Mouse (Mus musculus) cerebral cortex, adult 2 months (tissue): ENCODE data around the gene Mcu.

Experiments used
- WGBS: fragments of 180-500 bp; shearing (Covaris S2); methylation state at CpG from one replicate; pipeline ENCODE4 v1.1.7; 2018; 5-methylcytosine and 5-hydroxymethylcytosine counted together

Mcu gene

DNA sequence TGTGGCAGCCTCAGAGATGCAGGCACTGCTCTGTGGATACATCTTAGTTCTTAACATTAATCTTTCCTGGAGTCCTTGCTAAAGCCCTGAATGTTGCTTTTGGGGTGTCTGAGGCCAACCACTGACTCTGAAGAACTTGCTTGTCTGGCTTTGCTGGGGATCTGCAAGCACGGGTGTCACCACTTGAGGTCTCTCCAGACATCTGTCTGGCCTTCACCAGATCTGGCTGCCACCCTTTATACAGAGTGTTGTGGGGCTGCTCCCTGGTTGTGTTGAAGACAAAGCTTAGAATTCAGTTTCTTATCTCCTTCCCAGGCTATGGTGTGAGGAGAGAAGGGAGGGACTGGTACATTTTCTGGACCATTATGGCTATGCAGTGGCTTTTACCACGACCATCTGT lies 122.4 kb downstream of the Mcu start:
- 21% methylated on average over 2 of the region's 2 CpGs for WGBS

DNA sequence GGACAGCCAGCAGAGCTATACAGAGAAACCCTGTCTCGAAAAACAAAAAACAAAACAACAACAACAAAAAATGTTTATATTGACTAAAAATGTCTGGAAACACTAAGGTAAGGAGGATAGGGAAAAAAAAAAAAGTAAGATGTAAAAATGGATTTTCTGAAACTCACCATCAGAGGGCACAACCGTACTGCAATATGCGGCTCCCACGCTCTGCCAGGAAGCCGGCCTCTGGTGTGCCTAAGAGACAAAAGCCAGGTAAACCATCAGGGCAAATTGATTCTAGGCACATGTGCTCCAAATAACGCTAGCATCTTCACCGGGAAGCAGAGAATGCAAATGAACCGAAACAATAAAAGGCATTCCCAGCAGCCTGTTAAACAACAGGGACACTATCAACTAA lies 125.6 kb downstream of the Mcu start:
- WGBS = 60% methylated on average over 8 of the region's 8 CpGs

DNA sequence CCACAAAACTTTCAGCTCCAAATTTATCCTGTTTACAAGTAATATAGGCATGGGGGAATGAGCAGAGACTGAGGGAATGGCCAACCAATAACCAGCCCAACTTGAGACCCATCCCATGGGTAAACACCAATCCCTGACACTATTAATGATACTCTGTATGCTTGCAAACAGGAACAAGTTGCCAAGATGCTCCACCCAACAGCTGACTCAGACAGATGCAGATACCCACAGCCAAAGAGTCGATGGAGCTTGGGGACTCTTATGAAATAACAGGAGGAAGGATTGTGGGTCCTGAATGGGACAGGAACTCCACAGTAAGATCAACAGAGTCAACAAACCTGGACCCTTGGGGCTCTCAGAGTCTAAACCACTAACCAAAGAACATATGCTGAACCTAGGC lies 127.1 kb downstream of the Mcu start:
- 66% methylated on average over 1 of the region's 1 CpGs for WGBS

DNA sequence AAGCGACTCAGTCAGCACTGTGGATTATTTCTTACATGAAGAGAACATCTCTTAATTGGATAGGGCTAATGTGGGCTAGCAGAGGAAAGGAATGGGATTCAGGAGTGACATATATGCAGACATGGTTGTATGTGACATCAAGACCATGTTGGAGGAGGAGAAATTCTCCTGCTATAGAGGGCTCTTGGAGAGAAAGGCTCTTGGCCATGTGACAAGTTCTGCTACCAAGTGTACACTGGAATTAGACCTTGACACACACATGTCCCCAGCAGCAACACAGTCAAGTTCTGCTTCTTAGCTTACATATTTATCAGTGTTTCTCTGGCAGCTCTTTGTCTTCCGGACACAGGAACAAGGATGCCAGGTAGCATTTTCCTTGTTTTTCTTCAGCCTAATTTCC lies 129.1 kb downstream of the Mcu start:
- WGBS = 86% methylated on average over 2 of the region's 2 CpGs

DNA sequence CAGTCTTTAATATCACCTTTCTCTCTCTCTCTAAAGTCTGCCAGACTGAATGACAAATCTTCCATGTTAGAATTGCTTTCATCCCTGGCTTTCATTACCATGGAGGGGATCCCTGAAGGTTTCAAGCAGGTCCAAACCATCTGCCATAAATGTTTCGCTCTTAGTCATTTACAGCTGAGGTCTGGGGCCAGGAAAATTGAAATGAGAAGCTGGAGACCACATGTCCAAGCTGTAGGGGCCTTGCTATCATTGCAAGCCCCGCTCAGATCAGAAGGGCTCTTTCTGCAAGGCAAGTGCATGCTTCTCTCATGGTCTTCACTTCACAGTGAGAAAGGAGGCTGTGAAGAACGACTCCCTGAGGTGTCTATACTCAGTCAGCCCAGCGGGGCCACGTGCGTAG lies 132.2 kb downstream of the Mcu start:
- WGBS = 93% methylated on average over 6 of the region's 6 CpGs

DNA sequence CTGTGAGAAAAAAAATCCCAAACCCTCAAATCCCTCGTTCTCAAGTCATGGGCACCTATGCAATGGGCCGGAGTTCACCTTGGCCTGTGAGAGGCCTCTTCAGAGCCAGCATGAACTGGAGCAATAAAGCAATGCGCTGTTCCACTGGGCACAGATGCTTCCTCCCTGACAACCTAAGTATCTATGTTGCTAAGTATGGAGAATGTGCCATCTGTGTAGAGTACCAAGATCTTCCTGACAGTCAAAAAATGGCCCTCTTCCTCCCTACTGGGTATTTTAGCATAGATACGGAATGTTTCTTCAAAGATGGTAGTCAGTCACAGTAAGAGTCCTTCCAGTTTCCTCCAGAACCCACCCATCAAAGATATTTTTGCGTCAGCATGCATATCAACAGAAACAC lies 135.1 kb downstream of the Mcu start:
- WGBS = 60% methylated on average over 5 of the region's 5 CpGs

DNA sequence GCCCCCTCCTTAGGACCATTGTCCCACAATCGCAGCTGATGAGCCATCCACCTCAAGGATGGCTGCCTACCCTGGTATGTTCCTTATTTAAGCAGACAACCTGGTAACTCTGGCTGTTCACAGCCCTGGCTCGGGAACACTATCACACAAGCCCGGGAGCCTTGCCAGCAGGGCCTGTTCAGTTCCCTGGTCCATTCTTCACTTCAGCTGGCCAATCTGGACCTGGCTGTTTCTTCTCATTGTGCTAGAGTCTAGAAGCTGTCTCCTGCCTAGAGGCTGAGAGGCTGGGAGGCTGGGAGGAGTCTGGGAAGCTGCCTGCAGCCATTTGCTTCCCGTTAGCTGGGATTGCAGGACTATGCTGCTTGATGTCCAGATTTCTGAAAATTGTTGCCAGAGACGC lies 146.0 kb downstream of the Mcu start:
- 58% methylated on average over 5 of the region's 5 CpGs for WGBS

DNA sequence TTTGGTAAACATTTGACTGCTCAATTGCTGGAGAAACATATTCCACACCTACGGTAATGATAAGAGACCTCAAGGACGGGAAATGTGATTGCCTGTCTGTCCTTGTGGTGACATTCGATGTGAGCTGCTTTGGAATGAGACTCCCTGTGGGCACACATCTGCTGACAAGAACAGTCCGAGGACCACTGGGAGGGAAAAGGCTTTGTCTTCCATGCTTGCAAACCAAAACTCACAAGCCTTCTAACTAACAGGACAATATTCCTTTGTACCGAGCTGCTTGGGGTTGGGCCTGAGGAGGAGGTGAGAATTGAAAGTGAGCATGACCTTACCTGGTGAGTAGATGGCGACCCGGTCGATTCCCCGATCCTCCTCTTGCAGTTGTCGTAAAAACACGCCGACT lies 149.2 kb downstream of the Mcu start:
- 95% methylated on average over 12 of the region's 12 CpGs for WGBS

DNA sequence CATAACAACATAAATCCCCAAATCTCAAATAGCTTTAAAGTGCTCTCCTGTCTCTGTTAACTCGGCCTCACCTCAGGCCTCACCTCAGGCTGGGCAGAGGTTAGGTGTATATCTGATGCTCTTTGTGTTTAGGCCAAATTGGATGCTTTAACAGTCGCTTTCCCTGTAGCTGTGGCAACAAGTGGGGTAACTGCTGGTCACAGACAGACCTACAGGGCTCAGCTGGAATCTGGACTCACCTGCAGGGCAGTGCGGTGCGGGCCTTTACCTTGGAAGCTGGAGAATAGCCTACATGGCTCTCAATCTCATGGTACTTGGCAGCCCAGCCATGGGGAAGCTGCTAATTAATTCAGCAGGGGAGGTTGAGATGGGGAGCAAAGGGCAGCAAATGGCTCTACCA lies 149.9 kb downstream of the Mcu start:
- WGBS = 96% methylated on average over 4 of the region's 4 CpGs

DNA sequence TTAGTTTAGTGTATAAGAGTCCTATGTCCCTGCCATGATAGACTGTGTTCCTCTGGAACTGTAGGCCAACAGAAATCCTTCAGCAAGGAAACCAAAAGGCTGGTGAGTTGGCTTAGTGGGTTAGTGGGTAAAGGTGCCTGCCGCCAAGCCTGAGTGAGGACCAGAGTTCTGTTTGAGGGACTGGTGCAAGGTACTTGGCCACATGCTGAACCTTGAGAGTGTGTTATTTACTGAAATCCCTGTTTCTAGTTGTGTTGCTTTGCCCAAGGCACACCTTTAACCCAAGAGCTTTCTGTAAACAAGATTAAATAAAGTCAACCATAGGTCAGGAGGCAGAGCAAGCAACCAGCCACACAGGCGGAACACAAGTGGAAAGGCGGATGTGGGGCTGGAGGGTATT lies 150.9 kb downstream of the Mcu start:
- 82% methylated on average over 3 of the region's 3 CpGs for WGBS

DNA sequence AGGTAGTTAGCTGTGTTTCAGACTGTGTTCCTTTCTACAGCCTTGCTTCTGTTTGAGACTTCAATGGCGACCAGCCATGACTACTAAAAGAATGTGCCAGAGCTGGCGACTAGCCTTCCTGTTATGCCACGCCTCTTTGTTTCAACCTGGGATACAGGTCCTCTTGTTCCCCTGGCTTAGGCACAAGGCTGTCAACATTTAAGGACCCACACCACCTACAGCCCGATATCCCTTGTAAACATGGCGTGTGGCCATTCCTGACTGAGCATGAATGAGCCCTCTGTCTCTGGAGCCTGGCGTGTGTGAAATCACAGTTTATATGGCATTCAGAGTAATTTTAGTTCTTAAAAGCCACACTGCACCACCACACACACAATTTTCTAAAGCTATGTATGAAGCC lies 154.2 kb downstream of the Mcu start:
- 55% methylated on average over 6 of the region's 6 CpGs for WGBS

DNA sequence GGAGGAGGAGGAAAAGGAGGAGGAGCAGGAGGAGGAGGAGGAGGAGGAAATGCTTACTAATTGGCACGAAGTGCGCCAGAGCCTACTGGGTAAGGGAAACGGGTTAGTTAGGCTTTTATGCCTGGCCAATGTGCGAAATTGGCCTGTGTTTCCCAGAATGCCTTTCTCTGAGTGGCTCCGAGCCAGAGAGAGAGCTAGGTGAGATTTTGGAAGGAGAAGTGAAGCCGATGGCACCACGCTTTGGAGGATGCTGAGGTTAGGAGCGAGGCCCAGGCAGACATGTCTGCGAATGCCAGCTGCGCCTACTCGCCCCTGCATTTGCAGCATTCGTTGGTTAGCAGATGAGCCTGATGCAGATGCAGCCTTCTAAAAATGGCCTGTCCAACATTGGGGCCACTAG lies 156.7 kb downstream of the Mcu start:
- WGBS = 55% methylated on average over 12 of the region's 12 CpGs

DNA sequence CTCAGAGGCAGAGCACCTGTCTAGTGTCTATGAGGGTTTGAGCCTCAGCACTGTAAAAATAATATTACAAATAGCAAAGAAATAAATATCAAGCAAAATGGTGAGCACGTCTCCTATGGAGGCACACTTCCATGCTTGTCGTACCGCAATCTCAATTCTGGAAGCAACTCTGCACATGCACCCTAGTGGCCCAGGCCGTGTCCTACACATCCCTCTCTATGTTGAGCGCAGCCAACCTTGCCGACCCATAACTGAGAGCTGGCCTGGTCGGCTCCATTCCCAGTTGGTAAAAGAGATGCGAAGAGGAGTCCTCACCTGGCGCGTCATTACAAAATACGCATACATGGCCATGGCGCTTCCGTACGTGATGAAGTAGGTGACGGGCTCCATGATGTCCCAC lies 161.9 kb downstream of the Mcu start:
- 96% methylated on average over 15 of the region's 15 CpGs for WGBS

DNA sequence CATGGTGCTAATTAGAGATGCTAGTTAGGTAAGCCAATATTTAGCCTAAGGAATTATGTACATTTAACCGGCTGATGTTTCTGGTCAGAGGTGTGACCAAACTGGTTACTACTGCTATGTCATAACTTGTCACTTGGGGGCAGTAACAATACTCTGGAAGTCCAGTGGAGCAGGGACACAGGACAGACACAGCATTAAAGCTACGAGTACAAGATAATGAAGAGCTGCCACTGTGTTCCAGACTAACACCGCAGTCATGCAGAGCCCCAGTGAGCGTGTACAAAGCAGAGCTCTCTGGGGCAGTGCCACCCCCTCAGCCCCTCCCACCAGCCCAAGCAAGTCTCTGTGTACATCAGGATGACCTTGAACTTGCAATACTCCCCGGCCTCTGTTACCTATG lies 164.7 kb downstream of the Mcu start:
- WGBS = 32% methylated on average over 5 of the region's 5 CpGs

DNA sequence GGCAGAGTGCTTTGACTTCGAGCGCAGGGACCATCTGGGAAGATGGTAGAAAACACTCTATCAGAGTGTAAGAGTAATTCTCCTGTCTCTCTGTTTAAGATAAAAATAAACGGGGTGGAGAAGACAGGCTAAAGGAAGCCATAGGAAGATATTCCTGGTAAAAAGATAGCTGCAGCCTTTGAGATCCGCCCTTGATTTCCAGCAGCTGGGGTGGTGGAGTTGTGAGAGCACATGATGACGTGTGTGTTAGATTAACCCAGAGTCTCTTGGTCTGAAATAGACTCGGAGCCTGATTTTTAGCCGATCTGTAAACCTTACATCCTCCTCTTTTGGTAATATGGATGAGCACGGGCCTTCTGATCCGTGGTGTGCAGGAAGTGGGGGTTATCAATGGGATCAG lies 168.9 kb downstream of the Mcu start:
- WGBS = 36% methylated on average over 9 of the region's 9 CpGs

DNA sequence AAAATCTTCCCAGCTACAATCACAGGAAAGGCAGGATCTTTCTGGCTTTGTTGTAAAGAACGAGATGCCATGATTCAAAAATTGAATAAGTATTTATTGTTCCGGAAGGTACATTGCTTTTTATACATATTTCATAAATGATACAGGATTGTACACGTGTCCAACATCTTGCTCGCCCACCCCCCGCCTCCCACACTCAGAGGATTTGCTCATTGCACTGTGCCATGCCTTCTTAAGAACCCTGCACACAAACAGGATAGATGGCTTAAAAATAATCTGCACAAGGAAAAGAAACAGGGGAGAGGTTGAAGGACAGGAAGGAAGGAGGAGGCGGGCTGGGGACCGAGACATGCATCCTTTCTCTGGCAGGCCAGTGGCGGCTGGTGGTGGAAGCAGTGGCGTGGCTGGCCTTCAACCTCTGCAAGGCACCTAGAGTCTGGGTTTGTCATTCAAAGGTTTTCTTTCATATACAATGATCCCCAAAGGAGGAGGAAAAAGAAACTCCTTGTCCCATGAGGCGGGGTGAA lies 169.5 kb downstream of the Mcu start:
- 53% methylated on average over 10 of the region's 10 CpGs for WGBS

DNA sequence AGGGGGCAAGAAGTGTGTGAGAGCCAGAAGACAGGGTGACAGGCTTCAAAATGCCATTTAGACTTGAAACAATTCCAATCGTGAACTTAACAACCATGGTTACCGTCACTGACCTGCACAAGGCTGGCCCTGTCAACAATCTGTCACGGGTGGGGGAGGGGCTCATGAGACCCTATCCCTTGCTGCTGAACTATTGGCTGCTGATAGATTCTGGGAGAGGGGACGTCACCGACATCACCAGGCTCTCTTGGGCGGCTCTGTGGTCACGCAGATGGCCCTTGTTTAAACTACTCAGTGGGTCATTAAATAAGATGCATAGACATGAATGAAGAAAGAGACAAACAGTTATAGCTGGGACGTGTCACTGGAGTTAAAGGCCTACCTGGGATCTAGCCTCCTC lies 171.9 kb downstream of the Mcu start:
- 75% methylated on average over 8 of the region's 8 CpGs for WGBS

DNA sequence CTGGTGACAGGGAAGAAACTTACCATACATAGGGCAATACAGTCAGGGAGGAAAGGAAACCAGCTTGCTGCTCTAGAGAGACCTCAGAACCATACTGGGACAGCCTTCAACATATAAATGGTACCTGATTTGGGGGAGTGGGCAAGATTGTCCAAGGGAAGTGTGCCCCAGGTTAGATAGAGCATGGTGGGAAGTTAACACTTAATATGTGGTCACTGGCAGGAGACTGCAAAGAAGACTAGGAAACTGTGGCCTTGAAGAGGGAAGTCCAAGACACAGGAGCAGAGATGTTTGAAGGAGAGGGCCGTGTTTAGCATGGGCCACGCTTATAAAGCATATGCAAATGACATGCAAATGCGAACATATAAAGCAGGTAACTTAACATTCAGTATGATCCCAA lies 172.4 kb downstream of the Mcu start:
- 78% methylated on average over 3 of the region's 3 CpGs for WGBS

DNA sequence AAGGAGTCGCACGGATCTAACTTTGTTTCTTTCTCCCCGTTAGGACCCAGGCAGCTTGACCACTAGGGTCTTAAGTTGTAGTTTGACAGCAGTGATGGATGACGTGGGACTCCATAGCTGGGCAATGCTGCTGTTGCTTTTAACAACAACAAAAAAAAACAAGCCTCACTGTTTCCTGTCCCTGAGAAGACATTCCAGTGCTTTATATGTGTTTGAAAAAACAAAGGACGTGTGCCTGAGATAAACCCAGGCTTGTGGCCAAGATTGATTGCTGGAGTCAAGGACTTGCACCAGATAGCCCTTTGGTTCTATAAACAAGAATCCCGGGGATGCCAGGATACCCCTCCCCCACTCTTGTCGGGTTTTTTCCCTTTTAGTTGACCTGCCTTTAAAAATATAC lies 173.3 kb downstream of the Mcu start:
- WGBS = 51% methylated on average over 7 of the region's 7 CpGs

DNA sequence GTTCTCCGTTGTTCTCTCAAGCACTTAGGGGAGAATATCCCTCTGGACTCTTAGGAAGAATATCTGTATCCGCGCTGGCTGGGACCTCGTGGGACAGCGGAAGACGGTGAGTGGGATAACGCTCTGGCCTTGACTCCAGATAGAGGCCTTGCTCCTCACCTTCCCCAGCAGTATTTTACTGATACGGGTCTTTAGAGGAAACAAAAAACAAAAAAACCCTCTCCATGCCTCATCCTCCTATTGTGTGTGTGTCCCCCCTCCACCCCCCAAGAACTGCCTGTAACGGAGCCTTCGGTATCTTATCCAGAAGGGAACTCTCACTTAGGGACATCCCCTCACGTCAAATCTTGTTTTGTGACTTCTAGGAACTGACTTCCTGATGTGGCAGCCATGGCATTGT lies 174.8 kb downstream of the Mcu start, which contains the start of gene Oit3:
Oit3 (minus strand) TSS at position 44 of the 400 bp plus-strand sequence.
- 89% methylated on average over 11 of the region's 11 CpGs for WGBS

DNA sequence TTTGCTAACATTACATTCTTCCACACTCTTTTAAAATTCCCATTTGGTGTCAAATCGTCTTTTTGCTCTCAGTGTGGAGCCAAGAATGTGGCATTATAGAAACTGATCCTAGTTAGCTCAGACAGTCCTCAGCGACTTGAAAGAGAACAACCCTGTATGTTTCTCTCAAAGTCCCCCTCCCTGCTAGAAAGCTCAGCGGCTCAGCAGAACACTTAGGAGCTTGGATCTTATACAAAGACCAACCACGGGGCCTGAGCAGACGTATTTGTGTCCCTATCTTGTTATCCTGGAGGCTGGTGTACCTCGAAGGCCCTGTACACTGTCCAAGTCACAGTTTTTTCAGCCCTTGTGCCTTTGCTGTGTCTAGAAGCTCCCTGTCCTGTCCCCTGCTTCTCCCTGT lies 176.3 kb downstream of the Mcu start:
- WGBS = 54% methylated on average over 6 of the region's 6 CpGs

DNA sequence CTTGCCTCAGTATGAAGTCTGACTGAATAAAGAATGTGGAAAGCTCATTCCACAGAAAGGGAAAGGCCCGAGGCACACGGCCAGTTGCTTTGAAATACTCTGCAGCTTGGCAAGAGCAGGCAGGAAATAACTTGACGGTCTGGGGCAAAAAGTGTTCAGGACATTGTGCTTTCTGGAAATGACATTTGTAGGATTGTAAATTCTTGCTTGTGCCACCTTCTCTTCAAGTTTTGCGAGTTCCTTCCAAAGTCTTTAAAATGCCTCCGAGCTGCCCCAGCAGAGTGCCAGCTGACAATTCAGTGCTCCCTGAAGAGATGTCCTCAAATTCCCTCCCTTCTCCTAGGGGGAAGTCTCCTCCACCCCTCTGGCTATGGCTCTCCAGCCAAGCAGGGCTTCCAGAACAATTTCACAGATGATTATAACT lies 177.0 kb downstream of the Mcu start:
- WGBS = 52% methylated on average over 5 of the region's 5 CpGs

DNA sequence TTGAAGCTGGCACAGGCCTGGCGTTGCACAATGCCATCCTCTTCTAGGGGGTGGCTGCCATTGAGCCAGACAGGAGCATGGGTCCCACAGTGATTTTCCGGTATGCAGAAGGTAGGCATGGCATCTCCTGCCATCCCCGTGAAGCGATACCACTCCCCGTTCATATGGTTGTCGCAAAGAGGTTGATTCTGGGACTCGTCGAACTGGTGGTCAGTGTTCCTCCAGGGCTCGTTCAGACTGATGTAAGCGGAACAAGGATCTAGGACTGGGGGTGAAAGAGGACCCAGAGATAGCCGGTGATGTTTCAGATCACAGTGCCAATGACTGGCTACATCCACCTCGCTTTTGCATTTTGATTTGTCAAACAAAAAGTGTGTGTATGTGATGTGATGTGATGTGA lies 177.8 kb downstream of the Mcu start:
- 98% methylated on average over 12 of the region's 12 CpGs for WGBS

DNA sequence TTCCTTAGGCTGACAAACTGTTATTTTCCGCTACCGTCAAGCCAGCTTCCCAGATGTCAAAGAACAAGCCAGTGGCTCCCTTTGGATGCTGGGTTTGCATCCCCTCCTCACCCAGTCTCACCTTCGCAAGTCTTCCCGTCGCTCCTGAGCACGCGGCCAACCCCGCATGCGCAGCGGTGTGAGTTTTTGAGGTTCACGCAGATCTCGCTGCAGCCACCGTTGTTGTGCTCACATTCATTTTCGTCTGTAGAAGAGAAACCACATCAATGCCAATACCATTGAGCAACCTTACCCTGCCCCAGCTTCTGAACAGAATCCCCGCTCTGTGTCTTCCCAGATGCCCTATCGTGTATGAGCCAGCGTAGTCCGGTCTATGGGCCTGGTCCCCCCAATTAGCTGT lies 180.7 kb downstream of the Mcu start:
- 98% methylated on average over 18 of the region's 18 CpGs for WGBS
